Mouse (Mus musculus) midbrain, postnatal 0 days (tissue): ENCODE measurements around the gene Eya4. TPM values are rescaled to one million over a fixed set of nuclear protein-coding genes. Genes with fewer than 3 reads are reported as not detected.

Experiments
- ATAC-seq: fragments of 200-750 bp; cut with Nextera tagmentation; 2 replicates; pipeline ENCODE4 v1.8.0; 2017; ENCODE audit warnings: moderate number of reproducible peaks, mild to moderate bottlenecking, moderate TSS enrichment, moderate library complexity; ENCODE audit not compliant: low FRiP score
- DNase-seq: peaks from one replicate; pipeline ENCODE4 v3.0.0-alpha.2; 2015; ENCODE audit warnings: low spot score
- H3K27ac ChIP-seq: fragments of 300-500 bp; sonication (generic); 2 replicates; pipeline ENCODE4 v1.5.1; 2014; ENCODE audit warnings: low read depth, mild to moderate bottlenecking, low read length, mixed read lengths
- H3K27me3 ChIP-seq: fragments of 300-500 bp; sonication (generic); 2 replicates; pipeline ENCODE4 v1.6.1; 2014; ENCODE audit warnings: low read length, control low read depth, mixed read lengths; ENCODE audit not compliant: insufficient read depth
- H3K36me3 ChIP-seq: fragments of 300-500 bp; sonication (generic); 2 replicates; pipeline ENCODE4 v1.6.1; 2014; ENCODE audit warnings: low read length, control low read depth, mixed read lengths; ENCODE audit not compliant: insufficient read depth
- H3K4me1 ChIP-seq: fragments of 300-500 bp; sonication (generic); 2 replicates; pipeline ENCODE4 v1.6.1; 2014; ENCODE audit warnings: mild to moderate bottlenecking, control low read depth, antibody characterized with exemption, low read length, mixed read lengths; ENCODE audit not compliant: insufficient read depth
- H3K4me2 ChIP-seq: fragments of 300-500 bp; sonication (generic); 2 replicates; pipeline ENCODE4 v1.6.1; 2014; ENCODE audit warnings: low read depth, mild to moderate bottlenecking, low read length, mixed read lengths; ENCODE audit not compliant: poor library complexity, severe bottlenecking
- H3K4me3 ChIP-seq: fragments of 300-500 bp; sonication (generic); 2 replicates; pipeline ENCODE4 v1.5.1; 2014; ENCODE audit warnings: low read depth, mild to moderate bottlenecking, low read length, moderate library complexity
- H3K9ac ChIP-seq: fragments of 300-500 bp; sonication (generic); replicated peaks from 2 replicates; pipeline ENCODE4 v1.6.1; 2014; ENCODE audit warnings: mild to moderate bottlenecking, low read length, moderate library complexity, mixed read lengths; ENCODE audit not compliant: poor library complexity, severe bottlenecking
- H3K9me3 ChIP-seq: fragments of 300-500 bp; sonication (generic); 2 replicates; pipeline ENCODE4 v1.6.1; 2016; ENCODE audit warnings: low read length, control low read depth
- CTCF ChIP-seq: IDR thresholded peaks from 2 replicates; pipeline ENCODE4 v1.5.1; 2016; ENCODE audit warnings: antibody characterized with exemption, mild to moderate bottlenecking
- WGBS: fragments of 180-500 bp; shearing (Covaris S2); extraction: QIAGEN DNeasy Blood & Tissue Kit; methylation state at CpG from one replicate; pipeline ENCODE4 v1.1.7; 2014; 5-methylcytosine and 5-hydroxymethylcytosine counted together
- polyA plus RNA-seq: library from polyadenylated mRNA; unstranded; fragments of >200 nt; fragmentation: Nextera tagmentation; extraction: Ambion mirVana; gene quantifications from 2 replicates; pipeline ENCODE4 v1.2.1, GENCODE M21; 2015
- total RNA-seq: library from RNA; depleted of rRNA; stranded (reverse); fragments of >200 nt; gene quantifications from 2 replicates; pipeline ENCODE4 v1.2.3, GENCODE M21; 2014

The Eya4 gene
- total and polyA plus RNA-seq, 2 experiments from 2014 or later = 0.42 to 1.2 TPM

DNA sequence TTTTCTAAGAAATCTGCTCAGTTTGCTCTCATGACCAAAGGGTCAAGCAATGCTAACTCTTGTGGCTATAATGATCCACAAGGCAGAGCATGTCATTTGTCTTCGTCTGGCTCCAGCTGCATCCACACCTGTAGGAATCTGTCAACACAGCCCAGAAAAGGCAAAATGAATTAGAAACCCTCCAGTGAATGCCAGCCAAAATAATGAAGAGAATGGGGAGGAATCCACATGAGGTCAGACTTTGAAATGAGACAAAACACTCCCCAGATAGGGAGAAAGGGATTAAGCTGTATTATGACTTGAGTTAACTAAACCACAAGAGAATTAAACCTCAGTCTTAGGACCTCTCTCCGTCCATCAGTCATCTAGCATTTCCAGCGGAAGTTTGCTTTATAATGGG is 130.2 kb downstream of the Eya4 start:
- no peak for TF ChIP-seq CTCF
- WGBS = 17% methylated on average over 3 of the region's 3 CpGs
- H3K27me3 ChIP-seq = no peaks in the 10 kb centered on the region
- H3K4me2 ChIP-seq = no peak overlapping the region
- no peak overlapping the region for H3K9ac ChIP-seq
- no peaks in the 10 kb centered on the region for H3K9me3 ChIP-seq
- no peak overlapping the region for H3K4me3 ChIP-seq
- H3K4me1 ChIP-seq = no peaks in the 10 kb centered on the region
- DNase-seq = no peak
- no peak for ATAC-seq
- H3K36me3 ChIP-seq = no peaks in the 10 kb centered on the region
- no peak overlapping the region for H3K27ac ChIP-seq

- DNase-seq = no peak
- no peak for ATAC-seq
- no peak overlapping the region for H3K9ac ChIP-seq
- H3K4me2 ChIP-seq = no peak overlapping the region
- H3K4me3 ChIP-seq = no peak overlapping the region
- no peaks in the 10 kb centered on the region for H3K36me3 ChIP-seq
- no peaks in the 10 kb centered on the region for H3K27me3 ChIP-seq
- H3K9me3 ChIP-seq = no peaks in the 10 kb centered on the region
- no peak overlapping the region for H3K27ac ChIP-seq
- no peaks in the 10 kb centered on the region for H3K4me1 ChIP-seq
- 46% methylated on average over 4 of the region's 4 CpGs for WGBS
- TF ChIP-seq CTCF = no peak
Measured at GRCm38 (mm10) chr10:23216815-23217214, 133.8 kb downstream of the Eya4 start.

- no peak for DNase-seq
- H3K9me3 ChIP-seq = no peaks in the 10 kb centered on the region
- no peaks in the 10 kb centered on the region for H3K4me1 ChIP-seq
- H3K36me3 ChIP-seq = no peaks in the 10 kb centered on the region
- H3K4me3 ChIP-seq = no peak overlapping the region
- no peak overlapping the region for H3K9ac ChIP-seq
- no peak for TF ChIP-seq CTCF
- WGBS = 93% methylated on average over 2 of the region's 2 CpGs
- no peak overlapping the region for H3K4me2 ChIP-seq
- H3K27ac ChIP-seq = no peak overlapping the region
- no peak for ATAC-seq
- no peaks in the 10 kb centered on the region for H3K27me3 ChIP-seq
Measured at GRCm38 (mm10) chr10:23211381-23211780, 139.2 kb downstream of the Eya4 start.

DNA sequence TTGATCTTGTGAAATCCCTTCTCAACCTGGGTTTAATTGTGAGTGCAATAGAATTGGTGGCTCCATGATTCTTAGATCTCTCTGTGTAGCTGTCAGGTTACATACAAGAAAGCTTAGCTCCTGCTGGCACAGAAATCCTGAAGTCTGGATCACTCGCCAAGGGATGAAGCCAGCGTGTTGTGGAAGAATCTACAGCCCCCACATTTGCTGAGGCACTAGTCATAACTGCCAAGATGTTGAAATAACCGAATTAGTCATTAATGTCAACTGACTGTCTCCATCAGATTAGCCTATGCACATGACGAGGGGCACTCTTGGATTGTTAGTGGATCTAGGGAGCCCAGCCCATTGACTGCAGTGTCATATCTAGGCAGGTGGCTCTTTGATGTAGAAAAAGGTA is 146.7 kb downstream of the Eya4 start:
- no peak overlapping the region for H3K4me2 ChIP-seq
- ATAC-seq (no peak), DNase-seq (no peak)
- no peak for TF ChIP-seq CTCF
- no peaks in the 10 kb centered on the region for H3K4me1 ChIP-seq
- no peak overlapping the region for H3K4me3 ChIP-seq
- H3K27ac ChIP-seq = no peak overlapping the region
- no peak overlapping the region for H3K9ac ChIP-seq
- 49% methylated on average over 4 of the region's 4 CpGs for WGBS
- H3K36me3 ChIP-seq = no peaks in the 10 kb centered on the region
- H3K27me3 ChIP-seq = no peaks in the 10 kb centered on the region
- H3K9me3 ChIP-seq = no peaks in the 10 kb centered on the region

DNA sequence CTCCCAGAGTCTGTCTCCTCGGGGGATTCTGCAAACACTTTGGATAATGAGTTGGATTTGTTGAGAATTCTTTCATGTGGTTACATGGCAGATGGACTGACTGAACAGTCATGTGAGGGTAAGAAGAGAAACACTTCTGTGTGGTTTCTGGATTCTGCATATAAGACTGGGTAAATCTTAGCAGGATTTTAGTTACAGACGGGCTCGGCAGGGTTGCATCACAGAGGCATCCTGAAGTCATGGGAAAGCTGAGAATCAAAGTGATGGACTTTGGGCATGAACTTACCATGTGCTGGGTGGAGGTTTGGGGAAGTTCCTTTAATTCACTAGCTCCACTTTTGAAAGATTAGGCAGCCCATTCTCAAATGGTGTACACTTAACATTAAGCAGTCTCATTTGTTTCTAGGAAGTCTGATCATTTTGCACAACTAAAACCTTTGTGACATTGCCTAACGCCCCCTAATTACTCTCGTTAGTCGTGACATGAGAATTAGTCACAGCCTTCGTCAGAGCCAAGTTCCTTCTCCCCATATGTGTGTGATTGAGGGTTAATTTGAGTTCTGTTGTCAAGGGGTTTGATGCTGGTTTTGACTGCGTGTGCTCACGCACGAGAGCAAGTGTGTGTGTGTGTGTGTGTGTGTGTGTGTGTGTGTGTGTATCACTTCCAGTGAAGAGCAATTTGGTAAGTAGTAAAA is 147.3 kb downstream of the Eya4 start:
- no peak for TF ChIP-seq CTCF
- no peak overlapping the region for H3K4me2 ChIP-seq
- WGBS = 68% methylated on average over 10 of the region's 10 CpGs
- no peaks in the 10 kb centered on the region for H3K4me1 ChIP-seq
- ATAC-seq (no peak), DNase-seq (no peak)
- H3K4me3 ChIP-seq = no peak overlapping the region
- no peak overlapping the region for H3K9ac ChIP-seq
- H3K9me3 ChIP-seq = no peaks in the 10 kb centered on the region
- H3K36me3 ChIP-seq = no peaks in the 10 kb centered on the region
- no peaks in the 10 kb centered on the region for H3K27me3 ChIP-seq
- H3K27ac ChIP-seq = no peak overlapping the region

GRCm38 (mm10) chr10:23202591-23202990 is 148.0 kb downstream of the Eya4 start:
- H3K36me3 ChIP-seq = no peaks in the 10 kb centered on the region
- H3K27ac ChIP-seq = no peak overlapping the region
- H3K4me1 ChIP-seq = no peaks in the 10 kb centered on the region
- no peak for TF ChIP-seq CTCF
- no peaks in the 10 kb centered on the region for H3K27me3 ChIP-seq
- no peaks in the 10 kb centered on the region for H3K9me3 ChIP-seq
- no peak for DNase-seq
- no peak overlapping the region for H3K9ac ChIP-seq
- H3K4me3 ChIP-seq = no peak overlapping the region
- no peak for ATAC-seq
- no peak overlapping the region for H3K4me2 ChIP-seq
- WGBS = 96% methylated on average over 4 of the region's 4 CpGs
